Mouse (Mus musculus) neural tube, embryonic 13.5 days (tissue): ENCODE data around the gene Cul7. TPM values are rescaled to one million over a fixed set of nuclear protein-coding genes. Genes with fewer than 3 reads are reported as not detected.

ENCODE experiments used
- ATAC-seq: fragments of 200-750 bp; cut with Nextera tagmentation; 2 replicates; pipeline ENCODE4 v1.8.0; 2017; ENCODE audit warnings: low read depth, mild to moderate bottlenecking, moderate TSS enrichment, moderate library complexity
- H3K27ac ChIP-seq: fragments of 300-500 bp; sonication (generic); replicated peaks from 2 replicates; pipeline ENCODE4 v1.5.1; 2015; ENCODE audit warnings: moderate library complexity, mild to moderate bottlenecking, inconsistent platforms
- H3K27me3 ChIP-seq: fragments of 300-500 bp; sonication (generic); 2 replicates; pipeline ENCODE4 v1.6.1; 2015; ENCODE audit warnings: mild to moderate bottlenecking, inconsistent platforms
- H3K36me3 ChIP-seq: fragments of 300-500 bp; sonication (generic); 2 replicates; pipeline ENCODE4 v1.6.1; 2015; ENCODE audit warnings: mild to moderate bottlenecking, inconsistent platforms
- H3K4me1 ChIP-seq: fragments of 300-500 bp; sonication (generic); replicated peaks from 2 replicates; pipeline ENCODE4 v1.6.1; 2015; ENCODE audit warnings: inconsistent platforms
- H3K4me2 ChIP-seq: fragments of 300-500 bp; sonication (generic); 2 replicates; pipeline ENCODE4 v1.6.1; 2015; ENCODE audit warnings: inconsistent platforms, mild to moderate bottlenecking, moderate library complexity
- H3K4me3 ChIP-seq: fragments of 300-500 bp; sonication (generic); 2 replicates; pipeline ENCODE4 v1.5.1; 2015; ENCODE audit warnings: mild to moderate bottlenecking, inconsistent platforms
- H3K9ac ChIP-seq: fragments of 300-500 bp; sonication (generic); 2 replicates; pipeline ENCODE4 v1.6.1; 2015; ENCODE audit warnings: moderate library complexity, mild to moderate bottlenecking, inconsistent platforms
- H3K9me3 ChIP-seq: fragments of 300-500 bp; sonication (generic); 2 replicates; pipeline ENCODE4 v1.6.1; 2016; ENCODE audit warnings: inconsistent platforms
- WGBS: fragments of 180-500 bp; shearing (Covaris S2); methylation state at CpG from one replicate; pipeline ENCODE4 v1.1.7; 2015; 5-methylcytosine and 5-hydroxymethylcytosine counted together
- polyA plus RNA-seq: library from polyadenylated mRNA; unstranded; fragments of >200 nt; fragmentation: Nextera tagmentation; extraction: Ambion mirVana; gene quantifications from 2 replicates; pipeline ENCODE4 v1.2.1, GENCODE M21; 2015

Gene Cul7
- polyA plus RNA-seq, 1 experiment from 2014 or later: 40.0 TPM

- H3K9ac ChIP-seq: peak overlapping the region; percentile 96
- no peaks in the 10 kb centered on the region for H3K9me3 ChIP-seq
- H3K4me2 ChIP-seq: peak overlapping the region; percentile 91
- no peaks in the 10 kb centered on the region for H3K27me3 ChIP-seq
- peaks cover 39% of the 10 kb centered on the region for H3K36me3 ChIP-seq
- H3K27ac ChIP-seq: peak overlapping the region; percentile 96
- 67% methylated on average over 17 of the region's 17 CpGs for WGBS
- no peak for ATAC-seq
- peak overlapping the region; percentile 74 for H3K4me3 ChIP-seq
- peaks cover 53% of the 10 kb centered on the region for H3K4me1 ChIP-seq
Measured at GRCm38 (mm10) chr17:46651292-46651691, 1.2 kb downstream of the Cul7 start.

- Histone ChIP-seq H3K36me3 (peaks cover 46% of the 10 kb centered on the region), H3K4me1 (peaks cover 48% of the 10 kb centered on the region), H3K4me3 (peak overlapping the region; percentile 74), H3K9ac (peak overlapping the region; percentile 96), H3K9me3 (no peaks in the 10 kb centered on the region), H3K4me2 (peak overlapping the region; percentile 91), H3K27ac (peak overlapping the region; percentile 96; the same call in 1 of the 2 replicates), H3K27me3 (no peaks in the 10 kb centered on the region)
- 78% methylated on average over 20 of the region's 20 CpGs for WGBS
- no peak for ATAC-seq
Measured at GRCm38 (mm10) chr17:46651755-46652547, 1.8 kb downstream of the Cul7 start.

GRCm38 (mm10) chr17:46656054-46656453, 5.9 kb downstream of the Cul7 start:
- no peaks in the 10 kb centered on the region for H3K9me3 ChIP-seq
- no peak overlapping the region for H3K4me2 ChIP-seq
- H3K9ac ChIP-seq: no peak overlapping the region
- H3K36me3 ChIP-seq: peaks cover 87% of the 10 kb centered on the region
- H3K4me3 ChIP-seq: no peak overlapping the region
- no peak overlapping the region for H3K27ac ChIP-seq
- 79% methylated on average over 6 of the region's 6 CpGs for WGBS
- peaks cover 31% of the 10 kb centered on the region for H3K4me1 ChIP-seq
- no peak for ATAC-seq
- no peaks in the 10 kb centered on the region for H3K27me3 ChIP-seq

GRCm38 (mm10) chr17:46661351-46661750, 11.2 kb downstream of the Cul7 start:
- no peak for ATAC-seq
- H3K27ac ChIP-seq: no peak overlapping the region
- no peaks in the 10 kb centered on the region for H3K4me1 ChIP-seq
- H3K4me3 ChIP-seq: no peak overlapping the region
- no peak overlapping the region for H3K4me2 ChIP-seq
- H3K9me3 ChIP-seq: no peaks in the 10 kb centered on the region
- WGBS: 97% methylated on average over 9 of the region's 9 CpGs
- H3K9ac ChIP-seq: no peak overlapping the region
- H3K27me3 ChIP-seq: no peaks in the 10 kb centered on the region
- H3K36me3 ChIP-seq: peaks cover 98% of the 10 kb centered on the region

- 92% methylated on average over 12 of the region's 12 CpGs for WGBS
- peaks cover 98% of the 10 kb centered on the region for H3K36me3 ChIP-seq
- no peak overlapping the region for H3K27ac ChIP-seq
Measured at GRCm38 (mm10) chr17:46661981-46662380, 11.8 kb downstream of the Cul7 start.

GRCm38 (mm10) chr17:46662730-46663129, 12.6 kb downstream of the Cul7 start:
- Histone ChIP-seq H3K27ac (no peak overlapping the region), H3K9me3 (no peaks in the 10 kb centered on the region), H3K36me3 (peaks cover 96% of the 10 kb centered on the region), H3K4me1 (no peaks in the 10 kb centered on the region), H3K4me2 (no peak overlapping the region), H3K9ac (no peak overlapping the region), H3K4me3 (no peak overlapping the region), H3K27me3 (no peaks in the 10 kb centered on the region)
- 92% methylated on average over 5 of the region's 5 CpGs for whole genome bisulfite sequencing
- no peak for ATAC-seq

More at GRCm38 (mm10) chr17:46661981-46662380, 11.8 kb downstream of the Cul7 start:
- no peak overlapping the region for H3K4me2 ChIP-seq
- H3K27me3 ChIP-seq: no peaks in the 10 kb centered on the region
- H3K4me3 ChIP-seq: no peak overlapping the region
- ATAC-seq: no peak
- no peaks in the 10 kb centered on the region for H3K9me3 ChIP-seq
- H3K9ac ChIP-seq: no peak overlapping the region
- H3K4me1 ChIP-seq: no peaks in the 10 kb centered on the region

- no peaks in the 10 kb centered on the region for H3K27me3 ChIP-seq
- no peak overlapping the region for H3K4me3 ChIP-seq
- H3K27ac ChIP-seq: no peak overlapping the region
- ATAC-seq: no peak
- no peaks in the 10 kb centered on the region for H3K4me1 ChIP-seq
- 89% methylated on average over 16 of the region's 16 CpGs for WGBS
- H3K36me3 ChIP-seq: peaks cover 73% of the 10 kb centered on the region
- no peak overlapping the region for H3K9ac ChIP-seq
- H3K4me2 ChIP-seq: no peak overlapping the region
- no peaks in the 10 kb centered on the region for H3K9me3 ChIP-seq
Measured at GRCm38 (mm10) chr17:46667712-46668111, 17.6 kb downstream of the Cul7 start.

GRCm38 (mm10) chr17:46669911-46670310, 19.8 kb downstream of the Cul7 start:
- H3K36me3 ChIP-seq: peaks cover 55% of the 10 kb centered on the region
- 95% methylated on average over 10 of the region's 10 CpGs for WGBS
- no peak overlapping the region for H3K4me3 ChIP-seq
- H3K9ac ChIP-seq: no peak overlapping the region
- no peak overlapping the region for H3K27ac ChIP-seq
- peaks cover 17% of the 10 kb centered on the region for H3K4me1 ChIP-seq
- no peaks in the 10 kb centered on the region for H3K9me3 ChIP-seq
- no peak overlapping the region for H3K4me2 ChIP-seq
- no peaks in the 10 kb centered on the region for H3K27me3 ChIP-seq
- ATAC-seq: no peak

GRCm38 (mm10) chr17:46673850-46674529, 23.9 kb downstream of the Cul7 start, which contains the start of gene Rrp36:
TSS of gene Rrp36 (minus strand) at chr17:46674352.
- peak; percentile 91 for ATAC-seq
- H3K4me1 ChIP-seq: peaks cover 29% of the 10 kb centered on the region
- H3K9me3 ChIP-seq: no peaks in the 10 kb centered on the region
- H3K9ac ChIP-seq: peak within 1 kb of the TSS; percentile 83
- peak within 1 kb of the TSS; percentile 82 for H3K27ac ChIP-seq
- no peaks in the 10 kb centered on the region for H3K27me3 ChIP-seq
- H3K4me3 ChIP-seq: peak within 1 kb of the TSS; percentile 80
- H3K4me2 ChIP-seq: peak within 1 kb of the TSS; percentile 91
- H3K36me3 ChIP-seq: peaks cover 54% of the 10 kb centered on the region
- WGBS: 1% methylated on average over 43 of the region's 43 CpGs

GRCm38 (mm10) chr17:46674530-46675283, 24.6 kb downstream of the Cul7 start:
- H3K36me3 ChIP-seq: peaks cover 46% of the 10 kb centered on the region
- H3K4me1 ChIP-seq: peaks cover 36% of the 10 kb centered on the region
- no peaks in the 10 kb centered on the region for H3K27me3 ChIP-seq
- WGBS: 16% methylated on average over 15 of the region's 15 CpGs
- peak overlapping the region; percentile 82 for H3K27ac ChIP-seq
- peak; percentile 25 for ATAC-seq
- H3K9me3 ChIP-seq: no peaks in the 10 kb centered on the region
- H3K4me3 ChIP-seq: peak overlapping the region; percentile 80
- H3K4me2 ChIP-seq: peak overlapping the region; percentile 91
- H3K9ac ChIP-seq: peak overlapping the region; percentile 83

- Histone ChIP-seq H3K9ac (peak within 1 kb of the TSS; percentile 80), H3K4me1 (peaks cover 43% of the 10 kb centered on the region), H3K27ac (peak within 1 kb of the TSS; percentile 91; the same call in 1 of the 2 replicates), H3K9me3 (no peaks in the 10 kb centered on the region), H3K4me2 (peak within 1 kb of the TSS; percentile 76), H3K4me3 (peak within 1 kb of the TSS; percentile 69), H3K27me3 (no peaks in the 10 kb centered on the region), H3K36me3 (peaks cover 48% of the 10 kb centered on the region)
- 88% methylated on average over 9 of the region's 9 CpGs for WGBS
- ATAC-seq: no peak
Measured at GRCm38 (mm10) chr17:46678416-46678815, 28.3 kb downstream of the Cul7 start, which contains the start of gene Mea1. TSS of gene Mea1 (plus strand) at chr17:46678793.
